Mouse (Mus musculus) erythroid progenitor cell, adult 5-6 weeks (primary cell): ENCODE data around the gene Hipk1. TPM values are rescaled to one million over a fixed set of nuclear protein-coding genes. Genes with fewer than 3 reads are reported as not detected.
"Not testable (repeated sequence)": the region's sequence is repeated elsewhere in the genome, so short reads cannot be mapped to it uniquely, and the experiment has no call there.

Experiments
- ATAC-seq: replicated peaks from 2 replicates; pipeline ENCODE4 v1.8.0; 2016; ENCODE audit warnings: moderate number of reproducible peaks, mild to moderate bottlenecking, moderate TSS enrichment, inconsistent platforms; ENCODE audit not compliant: poor library complexity, low FRiP score, severe bottlenecking
- total RNA-seq, 2 experiments: library from RNA; stranded (forward) in 1 of 2; stranded (reverse) in 1 of 2; fragments of 150-400 nt in 1 of 2; fragments of 186-747, 209-891 nt in 1 of 2; gene quantifications; 2 replicates each; pipeline versions ENCODE4 v1.2.3 to v1.2.4; 2015 to 2017; ENCODE audit warnings: low replicate concordance in 2 of 2

The Hipk1 gene
- 303 and 379 TPM in 2 replicates for total RNA-seq (2015; ENCODE audit: low replicate concordance)
- total RNA-seq (2017; ENCODE audit: low replicate concordance): 286 and 299 TPM in 2 replicates

- peak; percentile 90 for ATAC-seq
Measured at GRCm38 (mm10) chr3:103791230-103792110, at the start of gene Hipk1. TSS of gene Hipk1 (minus strand) at chr3:103791563.

- not testable (repeated sequence) for ATAC-seq
Measured at GRCm38 (mm10) chr3:103840946-103841345, 49.6 kb upstream of the Hipk1 start.

- ATAC-seq: not testable (repeated sequence)
Measured at GRCm38 (mm10) chr3:103840195-103840594, 48.8 kb upstream of the Hipk1 start.

- no peak for ATAC-seq
Measured at GRCm38 (mm10) chr3:103839711-103840110, 48.3 kb upstream of the Hipk1 start.

GRCm38 (mm10) chr3:103836453-103836852 lies 45.1 kb upstream of the Hipk1 start:
- no peak for ATAC-seq

GRCm38 (mm10) chr3:103835951-103836310 lies 44.6 kb upstream of the Hipk1 start:
- no peak for ATAC-seq

- no peak for ATAC-seq
Measured at GRCm38 (mm10) chr3:103835272-103835950, 44.0 kb upstream of the Hipk1 start.

GRCm38 (mm10) chr3:103834001-103834400 lies 42.6 kb upstream of the Hipk1 start:
- ATAC-seq: no peak

GRCm38 (mm10) chr3:103832426-103832825 lies 41.1 kb upstream of the Hipk1 start, which contains the start of gene Bcl2l15:
TSS of gene Bcl2l15 (plus strand) at chr3:103832601.
- no peak for ATAC-seq

- no peak for ATAC-seq
Measured at GRCm38 (mm10) chr3:103831146-103831545, 39.8 kb upstream of the Hipk1 start.

GRCm38 (mm10) chr3:103830681-103831080 lies 39.3 kb upstream of the Hipk1 start:
- not testable (repeated sequence) for ATAC-seq

- no peak for ATAC-seq
Measured at GRCm38 (mm10) chr3:103829036-103829435, 37.7 kb upstream of the Hipk1 start.

- no peak for ATAC-seq
Measured at GRCm38 (mm10) chr3:103827548-103827947, 36.2 kb upstream of the Hipk1 start.

GRCm38 (mm10) chr3:103810967-103811366 lies 19.6 kb upstream of the Hipk1 start:
- ATAC-seq: 0 out of 2 replicates have a peak, but pooled peaks have one; percentile 45

GRCm38 (mm10) chr3:103809799-103810150 lies 18.4 kb upstream of the Hipk1 start:
- ATAC-seq: peak; percentile 41

- ATAC-seq: peak; percentile 86
Measured at GRCm38 (mm10) chr3:103808891-103809798, 17.8 kb upstream of the Hipk1 start, which contains the start of the genes Dclre1b, Ap4b1 and Gm43064. TSS of gene Dclre1b (minus strand) at chr3:103809444. TSS of gene Ap4b1 (plus strand) at chr3:103809520. TSS of gene Gm43064 (plus strand) at chr3:103809573.

GRCm38 (mm10) chr3:103805671-103806070 lies 14.3 kb upstream of the Hipk1 start:
- ATAC-seq: no peak

- ATAC-seq: no peak
Measured at GRCm38 (mm10) chr3:103802861-103803260, 11.5 kb upstream of the Hipk1 start.

- ATAC-seq: peak; percentile 69
Measured at GRCm38 (mm10) chr3:103801631-103802531, 10.5 kb upstream of the Hipk1 start.
